Mouse (Mus musculus) brain, embryonic 14.5 days (tissue): ENCODE results near the gene Nedd9.

Source experiments
- CTCF ChIP-seq: fragments of 200-500 bp; IDR thresholded peaks from 2 replicates; pipeline ENCODE4 v1.5.1; 2012; ENCODE audit warnings: inconsistent platforms, mild to moderate bottlenecking, moderate library complexity, borderline replicate concordance; ENCODE audit not compliant: insufficient read depth, insufficient read length; ENCODE audit errors: extremely low read depth
- POLR2A ChIP-seq: fragments of 200-500 bp; IDR thresholded peaks from 2 replicates; pipeline ENCODE4 v1.6.1; 2012; ENCODE audit warnings: mild to moderate bottlenecking, inconsistent platforms, borderline replicate concordance; ENCODE audit not compliant: poor library complexity, insufficient read depth, insufficient read length, severe bottlenecking; ENCODE audit errors: extremely low read depth

- TF ChIP-seq CTCF, result no peak
- no peak for TF ChIP-seq POLR2A
These were observed 127.6 kb downstream of the Nedd9 start for GRCm38 (mm10) chr13:41359330-41360215.
